19 mouse cellular contexts compared by ENCODE assay signal in the genomic region with DNA sequence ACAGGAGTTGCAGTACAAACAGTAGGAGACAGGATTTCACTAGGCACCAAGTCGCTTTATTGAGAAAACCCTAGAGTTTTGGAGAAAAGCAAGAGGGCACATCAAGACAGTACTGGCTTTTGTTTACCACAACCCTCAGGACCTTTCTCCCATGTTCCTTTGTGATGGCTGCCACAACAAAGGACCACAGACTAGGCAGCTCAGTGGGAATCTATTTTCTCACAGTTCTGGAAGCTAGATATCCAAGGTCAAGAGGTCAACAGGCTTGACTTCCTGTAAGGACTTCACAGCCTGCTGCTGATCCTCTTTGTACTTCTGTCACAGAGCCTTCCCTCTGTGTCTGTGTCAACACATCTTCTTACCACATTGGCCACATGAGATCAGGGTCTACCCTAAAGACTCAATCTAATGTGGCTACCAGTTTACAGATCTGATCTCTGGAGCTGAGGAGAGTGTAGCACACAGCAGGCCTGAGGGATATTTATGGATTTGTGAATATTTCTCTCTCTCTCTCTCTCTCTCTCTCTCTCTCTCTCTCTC. TPM values are rescaled to one million over a fixed set of nuclear protein-coding genes. Genes with fewer than 3 reads are reported as not detected.
DNase-seq lines count a peak whose midpoint lies in the region; ATAC-seq and TF ChIP-seq lines count a peak whose summit lies in the region.
"Had no signal": no experiment of that assay in that cellular context is flagged by ENCODE, and none has a peak within 500 bp of the region (broad histone marks: within the 10 kb centered on the region; RNA-seq: fewer than 3 reads in every experiment).

No protein-coding gene starts in this region.

- in situ Hi-C loops in ES-E14 (cut with MboI; ENCODE audit: low sequenced_read_pairs in 2 of 2, unreplicated experiment in 2 of 2) = no loop called here

- ATAC-seq in midbrain, embryonic 16.5 days = no peak
- ATAC-seq: forebrain, embryonic 13.5 days; hindbrain, embryonic 16.5 days; intestine, embryonic 16.5 days had no signal

- no peaks in the 10 kb centered on the region for H3K36me3 ChIP-seq in midbrain, embryonic 10.5 days
- no peaks in the 10 kb centered on the region for H3K36me3 ChIP-seq in midbrain, embryonic 16.5 days (ENCODE audit: control insufficient read depth, insufficient read depth, low read length)
- no peaks in the 10 kb centered on the region for H3K36me3 ChIP-seq in ES-E14 (ENCODE audit: control insufficient read depth, insufficient read depth, low read length, poor library complexity, severe bottlenecking)
- H3K36me3 ChIP-seq: G1E; heart, embryonic 10.5 days; neural tube, embryonic 15.5 days had no signal

- no peak overlapping the region; the same call in 1 of the 2 replicates for H3K27ac ChIP-seq in midbrain, embryonic 10.5 days (replicated peaks)
- no peak overlapping the region for H3K27ac ChIP-seq in midbrain, embryonic 16.5 days (ENCODE audit: low read length)
- no peak overlapping the region for H3K27ac ChIP-seq in ES-E14 (ENCODE audit: insufficient read depth, low read depth, low read length, poor library complexity, severe bottlenecking)
- H3K27ac ChIP-seq: forebrain, embryonic 13.5 days; heart, embryonic 10.5 days; neural tube, embryonic 15.5 days had no signal

- H3K4me3 ChIP-seq in midbrain, embryonic 10.5 days = no peak overlapping the region
- H3K4me3 ChIP-seq in midbrain, embryonic 16.5 days (ENCODE audit: low read depth, low read length) = no peak overlapping the region
- no peak overlapping the region for H3K4me3 ChIP-seq in ES-E14 (ENCODE audit: insufficient read depth in 1 of 2, low read depth in 1 of 2, low read length in 2 of 2, poor library complexity in 1 of 2, severe bottlenecking in 1 of 2)
- H3K4me3 ChIP-seq: forebrain, embryonic 13.5 days; heart, embryonic 10.5 days; neural tube, embryonic 15.5 days had no signal

- peak; percentile 20 for DNase-seq in midbrain, embryonic 10.5 days (ENCODE audit: low spot score)
- DNase-seq in ES-E14 (ENCODE audit: low read depth, low spot score) (peak; percentile 12), MN1 (ENCODE audit: low spot score) (no peak)
- peak; percentile 65 for DNase-seq in embryo, embryonic 10.5 days (ENCODE audit: low spot score)
- DNase-seq in naive thymus-derived CD4-positive, alpha-beta T cell, adult 2 months (ENCODE audit: low read depth) = peak; percentile 44
- no peak for DNase-seq in adrenal gland, adult (ENCODE audit: inconsistent age in 2 of 2, low spot score in 1 of 2)
- DNase-seq: cerebellum, adult 8-10 months; gastrocnemius, postnatal 10 days; kidney, postnatal 4 days; right cerebral cortex, postnatal 25 days had no signal

- H3K4me2 ChIP-seq in midbrain, embryonic 16.5 days (ENCODE audit: low read length) = no peak overlapping the region
- H3K4me2 ChIP-seq: forebrain, embryonic 13.5 days; liver, embryonic 11.5 days; midbrain, embryonic 11.5 days; neural tube, embryonic 15.5 days had no signal

- H3K4me1 ChIP-seq in midbrain, embryonic 10.5 days = peaks cover 21% of the 10 kb centered on the region
- H3K4me1 ChIP-seq in midbrain, embryonic 16.5 days (ENCODE audit: control insufficient read depth, insufficient read depth, low read length) = no peaks in the 10 kb centered on the region; the same call in 1 of the 2 replicates
- H3K4me1 ChIP-seq in ES-E14 (ENCODE audit: control insufficient read depth in 2 of 2, insufficient read depth in 2 of 2, low read length in 2 of 2, poor library complexity in 1 of 2) = no peaks in the 10 kb centered on the region; a peak in 1 of 4 replicates
- H3K4me1 ChIP-seq: forebrain, embryonic 13.5 days had no signal

- H3K27me3 ChIP-seq in midbrain, embryonic 10.5 days (ENCODE audit: low read depth, poor library complexity, severe bottlenecking) = no peaks in the 10 kb centered on the region
- H3K27me3 ChIP-seq in midbrain, embryonic 16.5 days (ENCODE audit: control insufficient read depth, insufficient read depth, low read depth, low read length) = no peaks in the 10 kb centered on the region
- H3K27me3 ChIP-seq: forebrain, embryonic 13.5 days; neural tube, embryonic 15.5 days had no signal

- H3K9ac ChIP-seq in midbrain, embryonic 16.5 days (ENCODE audit: low read depth, low read length) = no peak overlapping the region
- H3K9ac ChIP-seq in ES-E14 (ENCODE audit: insufficient read depth, low read depth, low read length, poor library complexity, severe bottlenecking) = no peak overlapping the region
- H3K9ac ChIP-seq: forebrain, embryonic 13.5 days; neural tube, embryonic 15.5 days had no signal

- H3K9me3 ChIP-seq in midbrain, embryonic 10.5 days (replicated peaks) = no peaks in the 10 kb centered on the region
- H3K9me3 ChIP-seq in midbrain, embryonic 16.5 days (replicated peaks; ENCODE audit: control insufficient read depth, low read length, poor library complexity, severe bottlenecking) = no peaks in the 10 kb centered on the region
- no peaks in the 10 kb centered on the region for H3K9me3 ChIP-seq in ES-E14 (ENCODE audit: control insufficient read depth, insufficient read depth, low read depth, low read length)
- H3K9me3 ChIP-seq: forebrain, embryonic 13.5 days; G1E; heart, embryonic 10.5 days; neural tube, embryonic 15.5 days had no signal

- 12% methylated on average over 1 of the region's 1 CpGs for WGBS in midbrain, embryonic 10.5 days
- 18% methylated on average over 1 of the region's 1 CpGs for WGBS in midbrain, embryonic 16.5 days

TF ChIP-seq in ES-E14, 5 proteins besides CTCF, POLR2A, EP300 and RAD21:
- TF ChIP-seq HCFC1 (IDR thresholded peaks at IDR 0.05; ENCODE audit: borderline replicate concordance, insufficient read depth, low read length) (no peak), CHD2 (IDR thresholded peaks at IDR 0.05; ENCODE audit: low read depth, low read length) (no peak), MAFK (IDR thresholded peaks at IDR 0.05; ENCODE audit: insufficient read depth, low read depth, low read length) (no peak)

RNA-seq across cellular contexts. Expression of gene Arhgap11a, which starts 54.6 kb away (rescaled TPM):
- polyA plus RNA-seq in midbrain, embryonic 10.5 days (2016; fragmentation: Nextera tagmentation; extraction: Ambion mirVana) = 31.3 and 38.6 TPM in 2 replicates
- polyA plus RNA-seq in midbrain, embryonic 16.5 days (2015; fragmentation: Nextera tagmentation; extraction: Ambion mirVana) = 4.0 and 6.4 TPM in 2 replicates
- total RNA-seq in ES-E14 (2012; rRNA removed) = 21.5 and 25.2 TPM in 2 replicates

Comparison
In these comparisons a context has a peak if more than half of its experiments do, and no peak if none do; other contexts are left out.
1. DNase-seq: peak in midbrain, embryonic 10.5 days (single experiment), ES-E14 (single experiment), embryo, embryonic 10.5 days (single experiment) and naive thymus-derived CD4-positive, alpha-beta T cell, adult 2 months (single experiment); none in MN1 (single experiment) and adrenal gland, adult (0 of 2).